Mouse (Mus musculus) limb, embryonic 10.5 days (tissue): Measurements from ENCODE around the gene Pcnx3. TPM values are rescaled to one million over a fixed set of nuclear protein-coding genes. Genes with fewer than 3 reads are reported as not detected.

Experiments used
- DNase-seq: peaks from one replicate; pipeline ENCODE4 v3.0.0-alpha.2; 2017; ENCODE audit warnings: low spot score
- H3K27ac ChIP-seq: fragments of 300-500 bp; sonication (generic); 2 replicates; pipeline ENCODE4 v1.5.1; 2016; ENCODE audit warnings: mild to moderate bottlenecking
- H3K27me3 ChIP-seq: fragments of 300-500 bp; sonication (generic); 2 replicates; pipeline ENCODE4 v1.6.1; 2016; ENCODE audit warnings: low read depth, mild to moderate bottlenecking; ENCODE audit not compliant: poor library complexity, severe bottlenecking
- H3K36me3 ChIP-seq: fragments of 300-500 bp; sonication (generic); 2 replicates; pipeline ENCODE4 v1.6.1; 2016; ENCODE audit warnings: mild to moderate bottlenecking, moderate library complexity
- H3K4me1 ChIP-seq: fragments of 300-500 bp; sonication (generic); 2 replicates; pipeline ENCODE4 v1.6.1; 2016
- H3K4me3 ChIP-seq: fragments of 300-500 bp; sonication (generic); 2 replicates; pipeline ENCODE4 v1.5.1; 2016; ENCODE audit warnings: mild to moderate bottlenecking, moderate library complexity
- H3K9me3 ChIP-seq: fragments of 300-500 bp; sonication (generic); replicated peaks from 2 replicates; pipeline ENCODE4 v1.6.1; 2016; ENCODE audit warnings: mild to moderate bottlenecking
- WGBS: fragments of 180-500 bp; shearing (Covaris S2); methylation state at CpG from one replicate; pipeline ENCODE4 v1.1.7; 2016; 5-methylcytosine and 5-hydroxymethylcytosine counted together
- polyA plus RNA-seq: library from polyadenylated mRNA; unstranded; fragments of >200 nt; fragmentation: Nextera tagmentation; extraction: Ambion mirVana; gene quantifications from 2 replicates; pipeline ENCODE4 v1.2.1, GENCODE M21; 2016

Pcnx3 gene
- polyA plus RNA-seq, 1 experiment from 2014 or later = 34.3 TPM

DNA sequence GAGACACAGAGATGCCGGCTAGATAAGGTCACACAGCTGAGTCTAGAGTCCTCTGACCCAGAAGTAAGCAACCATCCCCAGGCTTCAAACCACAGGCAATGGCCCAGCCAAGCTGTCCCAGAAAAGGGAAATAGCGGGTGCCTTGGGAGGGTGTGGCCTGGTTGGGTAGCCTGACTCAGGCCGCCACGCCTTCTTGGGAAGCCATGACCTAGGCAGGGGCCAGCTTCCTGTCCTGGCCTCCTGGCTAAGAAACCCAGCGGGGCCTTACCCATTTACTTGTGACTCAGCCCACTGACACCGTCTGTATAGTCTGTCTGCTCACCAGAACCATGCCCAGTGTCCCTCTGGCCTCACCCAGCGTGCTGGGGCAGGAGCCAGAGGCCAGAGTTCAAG, 35.8 kb upstream of the Pcnx3 start:
- DNase-seq = no peak
- no peaks in the 10 kb centered on the region for H3K9me3 ChIP-seq
- no peaks in the 10 kb centered on the region for H3K27me3 ChIP-seq
- peak overlapping the region; percentile 97 for H3K4me3 ChIP-seq
- H3K27ac ChIP-seq = peak overlapping the region; percentile 61
- 74% methylated on average over 7 of the region's 7 CpGs for WGBS
- peaks cover 52% of the 10 kb centered on the region for H3K4me1 ChIP-seq
- H3K36me3 ChIP-seq = peaks cover 72% of the 10 kb centered on the region

DNA sequence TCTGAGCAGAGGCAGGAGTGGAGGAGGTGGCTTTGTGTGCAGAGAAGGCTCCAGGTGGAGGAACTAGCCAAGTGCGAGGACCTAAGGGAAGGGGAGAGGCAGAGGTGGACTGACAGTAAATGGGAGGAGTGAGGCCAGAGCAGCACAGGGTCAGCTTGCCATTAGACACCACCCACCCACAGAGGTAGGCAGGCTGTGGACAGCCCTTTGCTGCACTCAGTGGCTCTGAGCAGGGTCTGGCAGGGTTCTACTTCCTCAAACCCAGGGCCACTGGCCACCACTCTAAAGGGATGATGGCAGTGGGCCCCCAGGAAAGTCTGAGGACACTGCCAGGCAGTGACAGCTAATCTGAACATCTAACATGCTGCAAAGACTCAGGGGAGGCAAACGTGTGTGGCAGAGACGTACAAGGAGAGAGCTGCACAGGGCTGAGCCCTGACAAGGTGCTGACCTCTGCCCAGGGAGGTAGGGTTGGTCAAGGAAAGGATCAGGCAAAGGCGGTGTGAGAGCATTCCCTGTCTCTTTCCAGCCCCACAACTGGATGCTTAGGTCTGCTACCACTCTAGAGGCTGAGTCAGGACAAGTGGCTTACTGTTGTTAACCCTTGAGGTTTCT, 35.3 kb upstream of the Pcnx3 start:
- H3K27ac ChIP-seq = peak overlapping the region; percentile 61; the same call in 1 of the 2 replicates
- H3K4me3 ChIP-seq = peak overlapping the region; percentile 97
- peaks cover 77% of the 10 kb centered on the region for H3K36me3 ChIP-seq
- H3K4me1 ChIP-seq = peaks cover 52% of the 10 kb centered on the region
- no peak for DNase-seq
- H3K9me3 ChIP-seq = no peaks in the 10 kb centered on the region
- WGBS = 75% methylated on average over 4 of the region's 4 CpGs
- H3K27me3 ChIP-seq = no peaks in the 10 kb centered on the region

DNA sequence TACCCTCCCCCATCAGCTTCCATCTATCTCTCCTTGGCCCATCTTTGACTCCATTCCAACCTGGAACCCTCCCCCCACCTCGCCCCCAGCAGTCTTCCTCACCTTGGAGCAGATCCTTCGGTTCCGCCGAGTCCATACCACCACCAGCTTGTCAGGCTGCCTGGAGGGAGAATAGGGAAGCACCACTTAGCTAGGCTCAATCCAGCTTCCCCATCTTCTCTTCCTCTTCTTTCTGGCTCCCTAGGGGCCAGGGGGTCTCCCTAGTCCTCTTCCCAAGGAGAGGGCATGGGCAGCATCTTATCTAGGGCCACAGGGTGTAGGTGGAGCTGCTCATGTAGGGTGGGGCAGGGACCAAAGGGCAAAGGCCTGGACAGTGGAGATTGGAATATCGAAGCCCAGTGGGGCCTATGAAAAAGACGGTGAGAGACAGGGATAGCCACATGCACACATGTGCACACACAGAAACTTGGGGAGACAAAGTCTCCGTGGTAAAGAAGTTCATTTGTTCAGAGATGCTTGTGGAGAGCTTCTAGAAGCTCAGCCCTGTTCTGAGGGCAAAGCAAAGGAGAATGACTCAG, 34.2 kb upstream of the Pcnx3 start:
- Histone ChIP-seq H3K4me3 (no peak overlapping the region), H3K4me1 (peaks cover 41% of the 10 kb centered on the region), H3K9me3 (no peaks in the 10 kb centered on the region), H3K27me3 (no peaks in the 10 kb centered on the region), H3K27ac (no peak overlapping the region), H3K36me3 (peaks cover 85% of the 10 kb centered on the region)
- 91% methylated on average over 7 of the region's 7 CpGs for WGBS
- DNase-seq = no peak

DNA sequence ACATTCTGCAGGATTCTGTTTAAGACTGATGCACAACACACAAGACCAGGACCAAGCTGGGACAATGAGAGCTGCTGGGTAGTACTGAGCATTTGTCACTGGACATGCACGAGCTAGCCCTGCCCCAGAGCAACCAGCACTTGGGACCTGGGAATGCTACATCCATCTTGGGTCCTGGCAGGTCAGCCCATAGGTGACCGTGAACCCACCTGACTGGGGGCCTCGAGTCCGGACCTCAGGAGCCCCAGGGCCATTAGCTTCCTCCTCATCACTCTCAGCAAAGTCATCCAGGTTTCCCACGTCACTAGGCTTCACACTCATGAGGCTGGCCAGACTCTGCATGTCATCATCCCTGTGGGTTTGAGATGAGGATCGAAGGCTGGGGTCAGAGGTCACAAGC, 32.5 kb upstream of the Pcnx3 start:
- Histone ChIP-seq H3K9me3 (no peaks in the 10 kb centered on the region), H3K36me3 (peaks cover 87% of the 10 kb centered on the region)
- 90% methylated on average over 6 of the region's 6 CpGs for WGBS

DNA sequence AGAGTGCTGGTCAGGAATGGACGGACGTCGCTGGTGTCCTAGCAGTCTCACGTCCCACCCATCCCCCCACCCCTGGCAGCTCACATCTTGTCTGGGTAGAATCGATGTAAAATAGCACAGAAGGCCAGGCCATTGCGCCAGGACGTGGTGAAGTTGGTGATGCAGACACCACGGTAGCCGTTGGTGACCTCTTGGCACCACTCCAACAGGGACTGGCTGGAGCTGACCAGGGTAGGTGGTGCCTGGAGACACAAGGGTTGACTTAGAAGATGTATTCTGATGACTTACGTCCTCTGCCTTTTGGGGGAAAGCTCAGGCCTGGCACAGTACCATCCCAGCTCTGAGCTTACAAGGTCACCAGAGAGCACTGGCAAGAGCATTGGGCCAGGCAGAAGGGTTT, 28.2 kb upstream of the Pcnx3 start:
- Histone ChIP-seq H3K4me1 (peaks cover 31% of the 10 kb centered on the region), H3K36me3 (peaks cover 72% of the 10 kb centered on the region), H3K27ac (no peak overlapping the region), H3K27me3 (0 out of 2 replicates have a peak, but pooled peaks cover 7% of the 10 kb centered on the region), H3K4me3 (no peak overlapping the region), H3K9me3 (no peaks in the 10 kb centered on the region)
- no peak for DNase-seq
- WGBS = 52% methylated on average over 10 of the region's 10 CpGs

More for the DNA sequence above, 32.5 kb upstream of the Pcnx3 start:
- Histone ChIP-seq H3K27ac (no peak overlapping the region), H3K4me3 (no peak overlapping the region), H3K4me1 (peaks cover 34% of the 10 kb centered on the region), H3K27me3 (0 out of 2 replicates have a peak, but pooled peaks cover 7% of the 10 kb centered on the region)
- no peak for DNase-seq

DNA sequence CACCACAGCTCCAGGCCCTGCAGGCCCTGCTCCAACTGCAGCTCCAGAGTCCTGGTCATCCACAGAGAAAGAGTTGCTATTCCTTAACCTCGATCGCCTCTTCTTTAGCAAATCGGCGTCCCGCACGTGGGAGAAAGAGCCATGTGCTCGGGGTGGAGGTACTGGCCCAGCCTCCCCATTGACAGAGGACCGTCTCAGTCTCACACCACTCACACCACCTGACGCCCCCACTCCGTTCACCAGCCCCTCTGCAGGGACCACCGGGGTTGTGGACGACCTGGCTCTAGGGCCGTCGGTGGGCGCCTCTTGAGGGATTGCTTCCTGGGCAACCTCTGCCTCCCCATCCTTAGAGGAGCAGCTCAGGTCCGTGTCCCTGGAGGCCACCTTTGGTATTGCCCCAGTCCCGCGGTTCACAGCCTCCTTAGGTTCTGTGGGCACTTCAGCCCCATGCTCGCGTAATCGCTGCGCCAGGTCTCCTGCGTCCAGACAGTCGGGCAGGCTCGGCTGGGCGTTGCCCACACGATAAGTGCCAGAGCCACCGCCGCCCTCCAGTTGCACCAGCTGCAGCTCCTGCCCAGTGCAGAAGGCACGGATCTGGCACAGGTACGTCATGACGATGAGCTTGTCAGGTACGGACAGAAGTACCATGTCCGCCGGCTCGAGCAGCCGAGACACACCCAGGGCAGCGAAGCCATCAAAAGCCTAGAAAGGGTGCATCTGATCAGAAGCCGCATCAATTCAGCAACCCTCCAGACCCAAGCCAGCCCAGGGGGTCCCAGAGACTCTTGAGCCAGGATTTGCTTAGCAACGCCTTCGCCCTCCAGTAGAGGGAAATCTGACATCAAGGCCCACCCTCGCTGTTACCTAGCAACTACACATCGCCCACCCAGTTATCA, 27.3 kb upstream of the Pcnx3 start:
- 0 out of 2 replicates have a peak, but pooled peaks cover 7% of the 10 kb centered on the region for H3K27me3 ChIP-seq
- no peaks in the 10 kb centered on the region for H3K9me3 ChIP-seq
- 18% methylated on average over 43 of the region's 43 CpGs for WGBS
- peak; percentile 66 for DNase-seq
- peaks cover 72% of the 10 kb centered on the region for H3K36me3 ChIP-seq
- peak overlapping the region; percentile 35 for H3K4me3 ChIP-seq
- peak overlapping the region; percentile 15; the same call in 1 of the 2 replicates for H3K27ac ChIP-seq
- H3K4me1 ChIP-seq = peaks cover 31% of the 10 kb centered on the region

DNA sequence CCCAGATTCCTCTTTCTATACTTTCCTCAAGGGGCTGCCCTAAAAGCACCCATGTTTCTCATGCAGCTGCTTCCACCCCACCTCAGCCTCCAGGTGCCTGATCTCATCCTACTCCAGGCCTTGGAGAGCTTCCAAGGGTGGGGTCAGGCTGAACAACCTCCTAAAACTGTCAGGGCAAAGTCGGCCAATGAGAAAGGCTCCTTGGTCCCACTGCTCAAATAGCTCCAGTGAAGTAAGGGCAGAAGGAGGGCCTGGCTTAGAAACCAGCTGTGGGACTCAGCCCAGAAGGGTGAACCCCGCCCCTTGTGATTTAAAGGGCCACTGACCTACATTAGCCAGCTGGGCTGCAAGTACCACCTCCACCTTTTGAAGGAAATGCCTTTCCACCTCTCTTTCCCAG, 25.0 kb upstream of the Pcnx3 start:
- peaks cover 71% of the 10 kb centered on the region for H3K36me3 ChIP-seq

DNA sequence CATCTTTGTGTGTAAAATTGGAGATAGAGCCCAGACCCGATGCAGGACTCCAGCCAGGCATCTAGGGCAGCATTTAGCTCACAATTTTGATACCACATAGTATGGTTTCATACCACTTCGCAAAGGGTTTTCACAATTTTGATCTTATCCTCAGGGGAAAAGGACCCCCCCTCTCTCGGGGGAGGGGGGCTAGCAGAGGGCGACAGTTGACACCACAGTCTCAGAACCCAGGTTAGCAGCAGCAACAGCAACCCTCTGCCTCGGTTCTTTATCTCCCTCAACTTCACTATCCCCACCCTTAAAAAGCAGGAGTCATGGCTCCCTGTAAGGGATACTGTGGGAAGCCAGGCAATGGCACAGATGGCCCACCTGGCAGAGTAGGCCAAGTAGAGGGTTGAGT, 24.5 kb upstream of the Pcnx3 start:
- Histone ChIP-seq H3K9me3 (no peaks in the 10 kb centered on the region), H3K36me3 (peaks cover 71% of the 10 kb centered on the region), H3K27me3 (0 out of 2 replicates have a peak, but pooled peaks cover 7% of the 10 kb centered on the region), H3K4me1 (peaks cover 31% of the 10 kb centered on the region), H3K4me3 (0 out of 2 replicates have a peak overlapping the region, but pooled peaks have one; percentile 6), H3K27ac (0 out of 2 replicates have a peak overlapping the region, but pooled peaks have one; percentile 20)
- WGBS = 75% methylated on average over 5 of the region's 5 CpGs
- DNase-seq = no peak

More for the DNA sequence above, 25.0 kb upstream of the Pcnx3 start:
- Histone ChIP-seq H3K4me1 (peaks cover 31% of the 10 kb centered on the region), H3K27me3 (0 out of 2 replicates have a peak, but pooled peaks cover 7% of the 10 kb centered on the region), H3K4me3 (no peak overlapping the region), H3K27ac (peak overlapping the region; percentile 33; the same call in 1 of the 2 replicates), H3K9me3 (no peaks in the 10 kb centered on the region)
- WGBS = 2% methylated on average over 2 of the region's 2 CpGs
- peak; percentile 57 for DNase-seq

DNA sequence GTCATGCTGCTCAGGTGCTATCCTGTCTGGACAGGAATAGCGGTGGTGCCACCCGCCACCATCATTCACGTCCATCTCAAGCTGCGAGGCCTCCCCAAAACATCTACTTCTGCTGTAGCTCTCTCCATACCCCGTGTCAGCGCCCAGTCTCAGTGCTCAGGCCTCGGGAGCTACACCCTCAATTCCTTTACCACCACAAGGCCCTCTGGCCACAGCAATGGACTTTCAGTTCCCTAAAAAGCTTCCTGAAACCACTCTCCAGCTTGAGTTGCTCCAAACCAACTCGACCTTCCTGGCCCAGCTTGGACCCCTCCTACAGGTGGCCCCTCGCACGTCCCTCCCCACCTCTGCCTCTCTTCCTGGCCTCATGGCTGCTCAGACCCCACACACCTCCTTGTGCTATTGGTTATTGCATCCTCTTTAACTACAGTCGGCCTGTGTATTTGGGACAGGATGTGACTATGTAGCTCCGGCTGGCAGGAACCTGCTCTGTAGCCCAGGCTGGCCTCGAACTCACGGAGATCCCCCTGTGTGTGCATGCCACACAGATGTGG, 23.3 kb upstream of the Pcnx3 start:
- H3K9me3 ChIP-seq = no peaks in the 10 kb centered on the region
- H3K27me3 ChIP-seq = 0 out of 2 replicates have a peak, but pooled peaks cover 3% of the 10 kb centered on the region
- peaks cover 29% of the 10 kb centered on the region for H3K4me1 ChIP-seq
- DNase-seq = no peak
- H3K27ac ChIP-seq = no peak overlapping the region
- H3K4me3 ChIP-seq = no peak overlapping the region
- peaks cover 69% of the 10 kb centered on the region for H3K36me3 ChIP-seq
- 91% methylated on average over 14 of the region's 14 CpGs for WGBS

DNA sequence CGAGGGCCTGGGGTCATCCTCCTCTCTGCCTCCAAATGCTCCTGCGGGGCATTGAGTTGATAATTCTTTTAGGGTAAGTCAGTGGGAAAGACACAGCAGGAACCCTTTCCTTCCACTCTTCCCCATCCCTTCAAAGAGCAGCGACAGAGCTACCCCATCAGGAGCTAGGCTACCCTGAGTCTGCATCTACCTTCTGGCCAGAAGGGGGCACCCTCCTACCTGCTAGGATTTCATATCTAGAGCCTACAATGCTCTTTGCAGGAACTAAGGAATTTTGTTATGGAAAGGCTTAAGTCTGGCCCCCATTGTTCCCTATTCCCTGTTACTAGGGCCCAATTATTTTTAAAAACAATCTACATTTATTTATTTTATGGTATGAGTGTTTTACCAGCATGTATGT, 22.5 kb upstream of the Pcnx3 start:
- Histone ChIP-seq H3K27ac (no peak overlapping the region), H3K4me3 (no peak overlapping the region), H3K4me1 (peaks cover 21% of the 10 kb centered on the region), H3K9me3 (no peaks in the 10 kb centered on the region), H3K36me3 (peaks cover 71% of the 10 kb centered on the region), H3K27me3 (no peaks in the 10 kb centered on the region)
- DNase-seq = peak; percentile 64
- 22% methylated on average over 3 of the region's 3 CpGs for WGBS

DNA sequence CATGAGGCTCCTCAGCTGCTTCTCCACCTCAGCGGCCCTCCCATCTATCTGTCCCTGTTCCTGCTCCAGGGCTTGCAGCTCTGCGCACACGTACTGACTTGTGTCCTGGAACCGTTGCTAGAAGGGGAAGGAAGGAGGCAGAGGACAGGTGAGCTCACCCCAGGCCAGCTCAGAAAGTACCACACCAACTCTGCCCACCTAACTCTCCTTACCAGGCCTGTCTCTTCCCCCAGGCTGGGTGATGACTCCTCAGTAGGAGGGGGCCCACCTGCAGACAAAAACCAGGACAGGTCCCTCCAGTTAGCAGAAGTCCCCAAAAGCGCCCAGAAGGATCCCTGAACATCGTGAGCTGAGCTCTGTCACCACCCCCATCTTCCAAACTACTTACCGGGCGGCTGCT, 21.9 kb upstream of the Pcnx3 start:
- no peak overlapping the region for H3K27ac ChIP-seq
- H3K4me1 ChIP-seq = peaks cover 15% of the 10 kb centered on the region
- WGBS = 85% methylated on average over 8 of the region's 8 CpGs
- peaks cover 70% of the 10 kb centered on the region for H3K36me3 ChIP-seq
- DNase-seq = no peak
- no peaks in the 10 kb centered on the region for H3K27me3 ChIP-seq
- H3K9me3 ChIP-seq = no peaks in the 10 kb centered on the region
- no peak overlapping the region for H3K4me3 ChIP-seq

DNA sequence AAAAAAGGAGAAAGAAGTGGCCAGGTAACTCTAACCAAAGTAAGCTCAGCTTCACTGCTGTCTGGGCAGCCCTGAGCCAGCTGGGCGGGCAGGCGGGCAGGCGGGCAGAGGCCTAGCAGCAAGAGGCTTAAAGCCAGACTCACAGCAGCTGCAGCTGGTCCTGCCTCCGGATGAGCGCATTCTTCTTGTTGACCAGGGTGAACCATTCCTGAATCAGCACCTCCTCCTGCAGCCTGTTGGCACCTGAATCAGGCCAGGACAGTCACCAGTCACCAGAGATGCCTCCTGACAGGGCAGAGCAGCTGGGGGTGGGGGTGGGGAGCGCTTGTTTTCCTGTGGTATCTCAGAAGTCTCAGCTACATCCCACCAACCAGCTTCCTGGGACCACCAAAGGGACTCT, 21.4 kb upstream of the Pcnx3 start:
- peaks cover 14% of the 10 kb centered on the region for H3K4me1 ChIP-seq
- no peaks in the 10 kb centered on the region for H3K9me3 ChIP-seq
- WGBS = 90% methylated on average over 6 of the region's 6 CpGs
- no peak for DNase-seq
- no peak overlapping the region for H3K27ac ChIP-seq
- no peaks in the 10 kb centered on the region for H3K27me3 ChIP-seq
- peaks cover 65% of the 10 kb centered on the region for H3K36me3 ChIP-seq
- no peak overlapping the region for H3K4me3 ChIP-seq
